Mouse (Mus musculus) kidney, postnatal 10 days (tissue): ENCODE results near the gene Tbccd1.

Source experiments
- DNase-seq: peaks from one replicate; pipeline ENCODE4 v3.0.0; 2021; ENCODE audit warnings: mixed read lengths

The Tbccd1 gene

GRCm38 (mm10) chr16:22857431-22858113, at the start of gene Tbccd1, which contains the start of gene Dnajb11:
Gene Tbccd1, minus strand, starts transcription at chr16:22857669.
Gene Dnajb11, plus strand, starts transcription at chr16:22857845.
- peak; percentile 99 for DNase-seq

- DNase-seq = no peak
These were observed 43.9 kb upstream of the Tbccd1 start for GRCm38 (mm10) chr16:22901326-22901725.

GRCm38 (mm10) chr16:22899866-22900570, 42.5 kb upstream of the Tbccd1 start:
- DNase-seq = no peak

GRCm38 (mm10) chr16:22899346-22899745, 41.9 kb upstream of the Tbccd1 start:
- DNase-seq = no peak

GRCm38 (mm10) chr16:22896618-22897017, 39.1 kb upstream of the Tbccd1 start:
- no peak for DNase-seq

- no peak for DNase-seq
These were observed 36.6 kb upstream of the Tbccd1 start for GRCm38 (mm10) chr16:22894095-22894494.

GRCm38 (mm10) chr16:22891733-22892154, 34.3 kb upstream of the Tbccd1 start:
- no peak for DNase-seq

GRCm38 (mm10) chr16:22890683-22891510, 33.4 kb upstream of the Tbccd1 start, which contains the start of gene Ahsg:
Gene Ahsg, plus strand, starts transcription at chr16:22891277.
- no peak for DNase-seq

- DNase-seq = no peak
These were observed 32.2 kb upstream of the Tbccd1 start for GRCm38 (mm10) chr16:22889716-22890115.

- DNase-seq = no peak
These were observed 31.4 kb upstream of the Tbccd1 start for GRCm38 (mm10) chr16:22888835-22889234.

- no peak for DNase-seq
These were observed 29.3 kb upstream of the Tbccd1 start for GRCm38 (mm10) chr16:22886726-22887125.

GRCm38 (mm10) chr16:22885356-22885755, 27.9 kb upstream of the Tbccd1 start:
- DNase-seq = no peak

GRCm38 (mm10) chr16:22883441-22883840, 26.0 kb upstream of the Tbccd1 start:
- no peak for DNase-seq

- DNase-seq = no peak
These were observed 24.0 kb upstream of the Tbccd1 start for GRCm38 (mm10) chr16:22881487-22881886.

- no peak for DNase-seq
These were observed 23.4 kb upstream of the Tbccd1 start for GRCm38 (mm10) chr16:22880900-22881299.

GRCm38 (mm10) chr16:22879945-22880595, 22.6 kb upstream of the Tbccd1 start:
- no peak for DNase-seq

GRCm38 (mm10) chr16:22878716-22879115, 21.2 kb upstream of the Tbccd1 start:
- no peak for DNase-seq

- DNase-seq = no peak
These were observed 20.4 kb upstream of the Tbccd1 start for GRCm38 (mm10) chr16:22877660-22878390.

GRCm38 (mm10) chr16:22876218-22877043, 19.0 kb upstream of the Tbccd1 start:
- DNase-seq = peak; percentile 58

- no peak for DNase-seq
These were observed 15.9 kb upstream of the Tbccd1 start for GRCm38 (mm10) chr16:22873369-22873768.

- DNase-seq = no peak
These were observed 14.9 kb upstream of the Tbccd1 start for GRCm38 (mm10) chr16:22872397-22872796.
